Mouse (Mus musculus) kidney, adult 2 months (tissue): ENCODE results near the gene Slc12a5.

Source experiments
- CTCF ChIP-seq: fragments of 200-500 bp; conservative IDR thresholded peaks from 2 replicates; pipeline ENCODE4 v1.5.1; 2011; ENCODE audit warnings: low read depth, mild to moderate bottlenecking, control low read depth, low read length, moderate library complexity, mixed read lengths; ENCODE audit not compliant: insufficient read depth, insufficient read length
- POLR2A ChIP-seq: fragments of 200-500 bp; IDR thresholded peaks from one replicate; pipeline ENCODE4 v1.6.1; 2011; ENCODE audit warnings: low read depth, low read length, control low read depth

- TF ChIP-seq POLR2A (no peak), CTCF (peak; percentile 47)
These were observed 10.1 kb upstream of the Slc12a5 start for GRCm38 (mm10) chr2:164950501-164950900.
